Mouse (Mus musculus): ENCODE results near the gene Ckmt1. TPM values are rescaled to one million over a fixed set of nuclear protein-coding genes. Genes with fewer than 3 reads are reported as not detected.

Ckmt1 gene
- polyA plus RNA-seq (2012; rRNA removed) = 107 and 124 TPM in 2 replicates

- peak within 1 kb of the TSS; percentile 66 for H3K27ac ChIP-seq (ENCODE audit: insufficient read depth, low read depth, low read length)
- peaks cover 5% of the 10 kb centered on the region; the same call in 1 of the 2 replicates for H3K4me1 ChIP-seq (ENCODE audit: control insufficient read depth, insufficient read depth, low read length)
- H3K4me3 ChIP-seq (ENCODE audit: insufficient read depth, low read depth, low read length) = peak within 1 kb of the TSS; percentile 54
- WGBS = 38% methylated on average over 5 of the region's 5 CpGs
- peak; percentile 21 for DNase-seq
- H3K36me3 ChIP-seq (ENCODE audit: control insufficient read depth, insufficient read depth, low read length) = no peaks in the 10 kb centered on the region
- TF ChIP-seq POLR2A (IDR thresholded peaks at IDR 0.05; ENCODE audit: low read depth, low read length) (no peak), CTCF (conservative IDR thresholded peaks at IDR 0.05; ENCODE audit: insufficient read depth, insufficient read length, low read depth, low read length) (no peak)
- H3K27me3 ChIP-seq (replicated peaks; ENCODE audit: control insufficient read depth, insufficient read depth, low read length) = no peaks in the 10 kb centered on the region
These were observed at the start of gene Ckmt1 for GRCm38 (mm10) chr2:121357494-121357893. Gene Ckmt1 (plus strand): TSS chr2:121357714.

GRCm38 (mm10) chr2:121308997-121309416, 48.5 kb upstream of the Ckmt1 start:
- H3K27ac ChIP-seq (ENCODE audit: insufficient read depth, low read depth, low read length) = no peak overlapping the region
- WGBS = 7% methylated on average over 5 of the region's 5 CpGs
- no peaks in the 10 kb centered on the region for H3K4me1 ChIP-seq (ENCODE audit: control insufficient read depth, insufficient read depth, low read length)
- DNase-seq = peak; percentile 49
- H3K36me3 ChIP-seq (ENCODE audit: control insufficient read depth, insufficient read depth, low read length) = no peaks in the 10 kb centered on the region
- TF ChIP-seq POLR2A (IDR thresholded peaks at IDR 0.05; ENCODE audit: low read depth, low read length) (no peak), CTCF (conservative IDR thresholded peaks at IDR 0.05; ENCODE audit: insufficient read depth, insufficient read length, low read depth, low read length) (no peak)
- peak overlapping the region; percentile 17; the same call in 1 of the 2 replicates for H3K4me3 ChIP-seq (ENCODE audit: insufficient read depth, low read depth, low read length)
- no peaks in the 10 kb centered on the region for H3K27me3 ChIP-seq (replicated peaks; ENCODE audit: control insufficient read depth, insufficient read depth, low read length)

GRCm38 (mm10) chr2:121316278-121316677, 41.2 kb upstream of the Ckmt1 start:
- Histone ChIP-seq H3K27me3 (replicated peaks; ENCODE audit: control insufficient read depth, insufficient read depth, low read length) (no peaks in the 10 kb centered on the region), H3K36me3 (ENCODE audit: control insufficient read depth, insufficient read depth, low read length) (peaks cover 1% of the 10 kb centered on the region; the same call in 1 of the 2 replicates), H3K4me3 (ENCODE audit: insufficient read depth, low read depth, low read length) (no peak overlapping the region), H3K27ac (ENCODE audit: insufficient read depth, low read depth, low read length) (no peak overlapping the region), H3K4me1 (ENCODE audit: control insufficient read depth, insufficient read depth, low read length) (no peaks in the 10 kb centered on the region)
- TF ChIP-seq CTCF (conservative IDR thresholded peaks at IDR 0.05; ENCODE audit: insufficient read depth, insufficient read length, low read depth, low read length) (no peak), POLR2A (IDR thresholded peaks at IDR 0.05; ENCODE audit: low read depth, low read length) (no peak)
- 84% methylated on average over 8 of the region's 8 CpGs for WGBS
- DNase-seq = no peak

- Histone ChIP-seq H3K36me3 (ENCODE audit: control insufficient read depth, insufficient read depth, low read length) (0 out of 2 replicates have a peak, but pooled peaks cover 1% of the 10 kb centered on the region), H3K27ac (ENCODE audit: insufficient read depth, low read depth, low read length) (no peak overlapping the region), H3K4me1 (ENCODE audit: control insufficient read depth, insufficient read depth, low read length) (no peaks in the 10 kb centered on the region), H3K27me3 (replicated peaks; ENCODE audit: control insufficient read depth, insufficient read depth, low read length) (no peaks in the 10 kb centered on the region), H3K4me3 (ENCODE audit: insufficient read depth, low read depth, low read length) (no peak overlapping the region)
- WGBS = 95% methylated on average over 10 of the region's 10 CpGs
- no peak for DNase-seq
- TF ChIP-seq CTCF (conservative IDR thresholded peaks at IDR 0.05; ENCODE audit: insufficient read depth, insufficient read length, low read depth, low read length) (no peak), POLR2A (IDR thresholded peaks at IDR 0.05; ENCODE audit: low read depth, low read length) (no peak)
These were observed 34.5 kb upstream of the Ckmt1 start for GRCm38 (mm10) chr2:121323041-121323440.

GRCm38 (mm10) chr2:121323693-121324470, 33.6 kb upstream of the Ckmt1 start:
- peak; percentile 63 for DNase-seq
- TF ChIP-seq POLR2A (IDR thresholded peaks at IDR 0.05; ENCODE audit: low read depth, low read length) = no peak
- no peak for TF ChIP-seq CTCF (conservative IDR thresholded peaks at IDR 0.05; ENCODE audit: insufficient read depth, insufficient read length, low read depth, low read length)

GRCm38 (mm10) chr2:121329492-121329891, 28.0 kb upstream of the Ckmt1 start:
- Histone ChIP-seq H3K27me3 (replicated peaks; ENCODE audit: control insufficient read depth, insufficient read depth, low read length) (no peaks in the 10 kb centered on the region), H3K27ac (ENCODE audit: insufficient read depth, low read depth, low read length) (no peak overlapping the region), H3K36me3 (ENCODE audit: control insufficient read depth, insufficient read depth, low read length) (peaks cover 3% of the 10 kb centered on the region; the same call in 1 of the 2 replicates), H3K4me1 (ENCODE audit: control insufficient read depth, insufficient read depth, low read length) (no peaks in the 10 kb centered on the region), H3K4me3 (ENCODE audit: insufficient read depth, low read depth, low read length) (no peak overlapping the region)
- 97% methylated on average over 2 of the region's 2 CpGs for WGBS
- no peak for DNase-seq
- TF ChIP-seq CTCF (conservative IDR thresholded peaks at IDR 0.05; ENCODE audit: insufficient read depth, insufficient read length, low read depth, low read length) (no peak), POLR2A (IDR thresholded peaks at IDR 0.05; ENCODE audit: low read depth, low read length) (no peak)

More at GRCm38 (mm10) chr2:121323693-121324470, 33.6 kb upstream of the Ckmt1 start:
- Histone ChIP-seq H3K4me3 (ENCODE audit: insufficient read depth, low read depth, low read length) (no peak overlapping the region), H3K36me3 (ENCODE audit: control insufficient read depth, insufficient read depth, low read length) (0 out of 2 replicates have a peak, but pooled peaks cover 1% of the 10 kb centered on the region), H3K4me1 (ENCODE audit: control insufficient read depth, insufficient read depth, low read length) (no peaks in the 10 kb centered on the region), H3K27ac (ENCODE audit: insufficient read depth, low read depth, low read length) (no peak overlapping the region), H3K27me3 (replicated peaks; ENCODE audit: control insufficient read depth, insufficient read depth, low read length) (no peaks in the 10 kb centered on the region)
- WGBS = 65% methylated on average over 10 of the region's 10 CpGs

- no peak for DNase-seq
- no peak for TF ChIP-seq POLR2A (IDR thresholded peaks at IDR 0.05; ENCODE audit: low read depth, low read length)
- TF ChIP-seq CTCF (conservative IDR thresholded peaks at IDR 0.05; ENCODE audit: insufficient read depth, insufficient read length, low read depth, low read length) = no peak
These were observed 18.5 kb upstream of the Ckmt1 start for GRCm38 (mm10) chr2:121339057-121339456.

More at GRCm38 (mm10) chr2:121339057-121339456, 18.5 kb upstream of the Ckmt1 start:
- no peak overlapping the region for H3K4me3 ChIP-seq (ENCODE audit: insufficient read depth, low read depth, low read length)
- no peaks in the 10 kb centered on the region for H3K27me3 ChIP-seq (replicated peaks; ENCODE audit: control insufficient read depth, insufficient read depth, low read length)
- H3K4me1 ChIP-seq (ENCODE audit: control insufficient read depth, insufficient read depth, low read length) = no peaks in the 10 kb centered on the region
- peaks cover 3% of the 10 kb centered on the region for H3K36me3 ChIP-seq (ENCODE audit: control insufficient read depth, insufficient read depth, low read length)
- no peak overlapping the region for H3K27ac ChIP-seq (ENCODE audit: insufficient read depth, low read depth, low read length)
